Mouse (Mus musculus) cerebellum, postnatal 36 days (tissue): Measurements from ENCODE around the gene Sema6d.

ENCODE experiments used
- DNase-seq, 2 experiments: peaks; one replicate each; pipeline ENCODE4 v3.0.0; 2021 to 2022; ENCODE audit warnings: mixed read lengths in 2 of 2

Sema6d gene

GRCm38 (mm10) chr2:124478526-124478925 is 388.8 kb downstream of the Sema6d start:
- no peak for DNase-seq

GRCm38 (mm10) chr2:124485761-124486160 is 396.0 kb downstream of the Sema6d start:
- DNase-seq, result no peak

GRCm38 (mm10) chr2:124490010-124490801 is 400.4 kb downstream of the Sema6d start:
- no peak for DNase-seq

GRCm38 (mm10) chr2:124495751-124496150 is 406.0 kb downstream of the Sema6d start:
- DNase-seq, result no peak

- no peak for DNase-seq
Measured at GRCm38 (mm10) chr2:124499670-124500069, 409.9 kb downstream of the Sema6d start.

GRCm38 (mm10) chr2:124505784-124506489 is 416.2 kb downstream of the Sema6d start:
- no peak for DNase-seq

GRCm38 (mm10) chr2:124507804-124508203 is 418.0 kb downstream of the Sema6d start:
- DNase-seq, result no peak

GRCm38 (mm10) chr2:124509479-124509878 is 419.7 kb downstream of the Sema6d start:
- DNase-seq, result no peak

- peak in 1 of 2 experiments; percentile 11 for DNase-seq
Measured at GRCm38 (mm10) chr2:124511826-124512225, 422.1 kb downstream of the Sema6d start.

- DNase-seq, result no peak
Measured at GRCm38 (mm10) chr2:124522426-124522825, 432.7 kb downstream of the Sema6d start.

GRCm38 (mm10) chr2:124523667-124524066 is 433.9 kb downstream of the Sema6d start:
- no peak for DNase-seq

GRCm38 (mm10) chr2:124524167-124524566 is 434.4 kb downstream of the Sema6d start:
- DNase-seq, result no peak

- no peak for DNase-seq
Measured at GRCm38 (mm10) chr2:124527641-124528040, 437.9 kb downstream of the Sema6d start.

- DNase-seq, result no peak
Measured at GRCm38 (mm10) chr2:124530441-124530840, 440.7 kb downstream of the Sema6d start.

GRCm38 (mm10) chr2:124531062-124531461 is 441.3 kb downstream of the Sema6d start:
- no peak for DNase-seq

- DNase-seq, result no peak
Measured at GRCm38 (mm10) chr2:124532906-124533305, 443.1 kb downstream of the Sema6d start.

- no peak for DNase-seq
Measured at GRCm38 (mm10) chr2:124533602-124534001, 443.8 kb downstream of the Sema6d start.

- DNase-seq, result no peak
Measured at GRCm38 (mm10) chr2:124550315-124550714, 460.5 kb downstream of the Sema6d start.

GRCm38 (mm10) chr2:124554751-124555415 is 465.1 kb downstream of the Sema6d start:
- no peak for DNase-seq

- no peak for DNase-seq
Measured at GRCm38 (mm10) chr2:124556861-124557499, 467.2 kb downstream of the Sema6d start.

- DNase-seq, result no peak
Measured at GRCm38 (mm10) chr2:124558021-124558420, 468.3 kb downstream of the Sema6d start.

GRCm38 (mm10) chr2:124561668-124562067 is 471.9 kb downstream of the Sema6d start:
- DNase-seq, result no peak

GRCm38 (mm10) chr2:124562091-124562490 is 472.3 kb downstream of the Sema6d start:
- DNase-seq, result peak; percentile 11 to 20
